Mouse (Mus musculus) heart, adult 2 months (tissue): ENCODE measurements around the gene Rp9. TPM values are rescaled to one million over a fixed set of nuclear protein-coding genes. Genes with fewer than 3 reads are reported as not detected.

Experiments
- DNase-seq, 2 experiments: peaks; one replicate each; pipeline ENCODE4 v3.0.0; 2021
- H3K27ac ChIP-seq: fragments of 200-600 bp; 2 replicates; pipeline ENCODE4 v1.8.1; 2022
- H3K27me3 ChIP-seq: fragments of 200-500 bp; 2 replicates; pipeline ENCODE4 v1.6.1; 2012; ENCODE audit warnings: mild to moderate bottlenecking, low read length, inconsistent platforms, mixed read lengths; ENCODE audit not compliant: control insufficient read depth, insufficient read depth
- H3K36me3 ChIP-seq: fragments of 200-500 bp; 2 replicates; pipeline ENCODE4 v1.6.1; 2012; ENCODE audit warnings: low read length, inconsistent platforms; ENCODE audit not compliant: control insufficient read depth, insufficient read depth
- H3K4me1 ChIP-seq: fragments of 200-500 bp; 2 replicates; pipeline ENCODE4 v1.6.1; 2011; ENCODE audit warnings: low read length; ENCODE audit not compliant: control insufficient read depth, insufficient read depth
- H3K4me3 ChIP-seq: fragments of 200-600 bp; 2 replicates; pipeline ENCODE4 v1.8.1; 2022
- H3K79me2 ChIP-seq: fragments of 200-500 bp; replicated peaks from 2 replicates; pipeline ENCODE4 v1.6.1; 2012; ENCODE audit warnings: mild to moderate bottlenecking, inconsistent platforms, low read length, moderate library complexity, mixed read lengths; ENCODE audit not compliant: control insufficient read depth, insufficient read depth
- H3K9ac ChIP-seq: fragments of 200-500 bp; 2 replicates; pipeline ENCODE4 v1.6.1; 2012; ENCODE audit warnings: low read depth, mild to moderate bottlenecking, control low read depth, inconsistent platforms, low read length, mixed read lengths
- CTCF ChIP-seq: fragments of 200-600 bp; IDR thresholded peaks from 2 replicates; pipeline ENCODE4 v1.8.1; 2022; ENCODE audit warnings: antibody characterized with exemption, mild to moderate bottlenecking, moderate library complexity
- EP300 ChIP-seq: fragments of 200-500 bp; IDR thresholded peaks from 2 replicates; pipeline ENCODE4 v1.6.1; 2011; ENCODE audit warnings: low read depth, low read length, control low read depth; ENCODE audit not compliant: insufficient read depth
- POLR2A ChIP-seq: fragments of 200-500 bp; IDR thresholded peaks from 2 replicates; pipeline ENCODE4 v1.6.1; 2011; ENCODE audit warnings: mild to moderate bottlenecking, low read depth, low read length, control low read depth; ENCODE audit not compliant: insufficient read depth
- WGBS: fragments of 180-500 bp; shearing (Covaris S2); methylation state at CpG from one replicate; pipeline ENCODE4 v1.1.7; 2018; 5-methylcytosine and 5-hydroxymethylcytosine counted together
- intact Hi-C: fragments of 180-260 bp; cut with DNase I; formaldehyde crosslinking; loops from one replicate; pipeline ENCODE4 v1.15.1; 2025
- polyA plus RNA-seq: library from polyadenylated mRNA; depleted of rRNA; stranded (reverse); fragments of >200 nt; gene quantifications from 2 replicates; pipeline ENCODE4 v1.2.3, GENCODE M21; 2012
- total RNA-seq, 2 experiments: library from RNA; stranded (reverse); gene quantifications; 2 replicates each; pipeline ENCODE4 v1.2.3; 2021

The Rp9 gene
- total and polyA plus RNA-seq, 3 experiments: 39.5 to 46.1 (median 42.6) TPM

DNA sequence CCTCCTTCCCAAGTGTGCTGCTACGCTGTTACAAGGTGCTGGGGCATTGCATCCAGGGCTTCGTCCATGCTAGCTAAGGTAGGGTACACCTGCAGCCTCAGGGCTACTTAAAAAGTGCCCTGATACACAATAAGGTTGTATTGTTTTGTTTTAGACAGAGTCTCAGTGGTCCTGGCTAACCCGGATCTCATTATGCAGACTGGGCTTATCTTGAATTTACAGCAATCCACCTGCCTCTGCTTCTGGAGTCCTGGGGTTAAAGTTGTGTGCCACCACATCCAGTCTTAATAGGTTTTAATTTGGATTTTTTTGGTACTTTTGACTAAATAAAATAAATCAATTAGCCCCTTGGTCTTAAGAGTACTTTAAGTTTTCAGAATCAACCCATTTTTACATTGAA, 49.7 kb downstream of the Rp9 start:
- Histone ChIP-seq H3K27me3 (no peaks in the 10 kb centered on the region), H3K36me3 (no peaks in the 10 kb centered on the region), H3K79me2 (no peaks in the 10 kb centered on the region), H3K4me3 (no peak overlapping the region), H3K27ac (no peak overlapping the region), H3K9ac (no peak overlapping the region), H3K4me1 (no peaks in the 10 kb centered on the region; the same call in 1 of the 2 replicates)
- DNase-seq: no peak
- 88% methylated on average over 3 of the region's 3 CpGs for WGBS
- intact Hi-C loops: loop anchor here (10.0 kb wide), 1 partner anchor 355 kb away; no protein-coding TSS in a partner anchor
- TF ChIP-seq EP300 (no peak), POLR2A (no peak), CTCF (no peak)

DNA sequence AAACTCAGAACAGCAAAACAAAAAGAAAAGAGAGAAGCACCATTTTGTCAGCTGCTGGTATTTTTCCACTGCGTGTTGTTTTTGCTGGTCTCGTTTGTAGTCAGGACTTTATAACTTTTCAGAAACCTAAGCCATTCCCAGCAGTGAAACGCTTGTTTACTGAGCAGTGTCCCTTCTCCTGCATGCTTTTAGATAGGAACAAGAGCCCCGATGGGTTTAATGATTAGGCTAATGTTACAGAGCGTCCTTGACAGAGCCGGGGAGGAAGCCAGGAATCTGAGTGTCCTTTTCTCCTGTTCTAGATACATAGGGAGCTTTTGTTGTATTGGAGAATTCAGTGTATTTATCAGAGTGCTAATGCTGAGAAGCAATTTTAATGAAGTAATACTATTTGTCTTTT, 52.0 kb downstream of the Rp9 start:
- Histone ChIP-seq H3K27me3 (no peaks in the 10 kb centered on the region), H3K4me1 (no peaks in the 10 kb centered on the region; the same call in 1 of the 2 replicates), H3K4me3 (no peak overlapping the region), H3K79me2 (no peaks in the 10 kb centered on the region), H3K27ac (no peak overlapping the region), H3K9ac (no peak overlapping the region), H3K36me3 (no peaks in the 10 kb centered on the region)
- DNase-seq: no peak
- no peak for TF ChIP-seq CTCF
- no peak for TF ChIP-seq EP300
- TF ChIP-seq POLR2A: no peak
- 48% methylated on average over 6 of the region's 6 CpGs for WGBS
- intact Hi-C loops: loop anchor here (10.0 kb wide), 1 partner anchor 353 kb away; no protein-coding TSS in a partner anchor

DNA sequence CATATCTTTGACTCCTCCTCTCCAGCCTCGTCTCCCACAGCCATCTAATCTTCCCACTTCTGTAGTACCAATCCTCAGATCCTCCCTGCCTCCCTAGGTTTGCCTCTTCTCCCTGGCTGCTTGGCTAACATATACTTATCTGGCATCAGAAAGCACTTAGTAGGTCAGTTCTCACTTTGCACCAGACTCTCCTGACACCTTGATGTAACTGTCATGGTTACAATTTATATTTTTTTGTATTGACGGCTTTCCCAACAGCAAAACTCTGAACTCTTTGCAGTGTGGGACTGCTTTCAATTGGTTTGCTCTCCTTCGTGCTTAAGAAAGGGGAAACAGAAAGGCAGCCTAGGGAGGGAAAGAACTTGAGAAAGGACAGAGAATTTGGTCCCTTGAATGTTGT, 53.4 kb downstream of the Rp9 start:
- no peak overlapping the region for H3K9ac ChIP-seq
- intact Hi-C loops: loop anchor here (10.0 kb wide), 1 partner anchor 351 kb away; no protein-coding TSS in a partner anchor
- 64% methylated on average over 3 of the region's 3 CpGs for WGBS

DNA sequence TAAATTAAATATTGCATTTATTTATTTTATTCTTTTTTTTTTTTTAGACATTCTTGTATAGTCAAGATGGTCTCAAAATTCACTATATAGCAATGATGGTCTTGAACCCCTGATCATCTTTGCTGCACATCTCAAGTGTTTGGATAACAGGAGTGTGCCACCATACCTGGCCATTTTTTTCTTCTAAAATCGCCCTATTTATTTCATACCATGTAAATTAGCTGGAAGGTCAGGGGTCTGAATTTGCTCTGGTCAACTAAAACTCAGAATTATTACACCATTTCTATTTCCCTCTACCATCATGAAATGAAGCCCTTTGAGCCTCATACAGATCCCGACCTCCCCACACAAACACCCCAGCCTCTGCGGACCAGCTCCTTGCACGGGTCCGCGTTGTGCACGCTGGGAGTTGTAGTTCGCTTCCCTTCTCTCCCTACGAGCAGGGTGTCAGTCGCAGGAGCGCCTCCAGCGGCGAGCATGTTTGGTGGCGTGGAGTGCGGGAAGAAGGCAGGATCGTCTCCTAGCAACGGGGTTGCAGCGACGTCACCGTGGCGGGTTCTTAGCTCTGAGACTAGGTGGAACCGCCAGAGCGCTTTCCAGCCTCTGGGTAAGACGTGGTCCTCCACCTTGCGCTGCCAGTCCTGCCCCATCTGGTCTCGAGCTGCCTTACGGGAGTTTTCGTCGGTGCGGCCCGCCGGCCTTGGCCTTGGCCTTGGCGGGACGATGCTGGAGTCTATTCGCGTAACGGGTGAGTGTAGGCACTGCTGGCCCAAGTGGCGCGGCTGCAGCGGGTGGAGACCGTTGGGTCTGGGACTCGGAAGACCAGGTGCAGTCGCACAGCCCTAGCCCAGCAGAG, 58.3 kb downstream of the Rp9 start, which contains the start of gene 9530077C05Rik:
Gene 9530077C05Rik (plus strand): TSS at position 512 of the 856 bp plus-strand sequence.
- 1% methylated on average over 43 of the region's 43 CpGs for WGBS
- no peaks in the 10 kb centered on the region for H3K36me3 ChIP-seq
- H3K79me2 ChIP-seq: no peaks in the 10 kb centered on the region
- no peaks in the 10 kb centered on the region for H3K4me1 ChIP-seq
- H3K27me3 ChIP-seq: no peaks in the 10 kb centered on the region
- peak; percentile 56; the same call in 1 of the 2 replicates for TF ChIP-seq EP300
- 0 out of 2 replicates have a peak, but pooled peaks have one; percentile 38 for TF ChIP-seq POLR2A
- peak; percentile 98 for TF ChIP-seq CTCF
- peak within 1 kb of the TSS; percentile 4; the same call in 1 of the 2 replicates for H3K27ac ChIP-seq
- peak; percentile 96 to 97 for DNase-seq
- peak within 1 kb of the TSS; percentile 62 for H3K9ac ChIP-seq
- intact Hi-C loops: loop anchor here (2.0 to 10.0 kb wide), 5 partner anchors 22 to 346 kb away; partner anchors contain the start of genes Anln and Bbs9
- H3K4me3 ChIP-seq: peak within 1 kb of the TSS; percentile 62

More for the DNA sequence above, 53.4 kb downstream of the Rp9 start:
- Histone ChIP-seq H3K79me2 (no peaks in the 10 kb centered on the region), H3K27ac (no peak overlapping the region), H3K4me3 (no peak overlapping the region), H3K4me1 (no peaks in the 10 kb centered on the region; the same call in 1 of the 2 replicates), H3K36me3 (no peaks in the 10 kb centered on the region), H3K27me3 (no peaks in the 10 kb centered on the region)
- no peak for DNase-seq
- TF ChIP-seq CTCF: no peak
- TF ChIP-seq POLR2A: no peak
- no peak for TF ChIP-seq EP300

DNA sequence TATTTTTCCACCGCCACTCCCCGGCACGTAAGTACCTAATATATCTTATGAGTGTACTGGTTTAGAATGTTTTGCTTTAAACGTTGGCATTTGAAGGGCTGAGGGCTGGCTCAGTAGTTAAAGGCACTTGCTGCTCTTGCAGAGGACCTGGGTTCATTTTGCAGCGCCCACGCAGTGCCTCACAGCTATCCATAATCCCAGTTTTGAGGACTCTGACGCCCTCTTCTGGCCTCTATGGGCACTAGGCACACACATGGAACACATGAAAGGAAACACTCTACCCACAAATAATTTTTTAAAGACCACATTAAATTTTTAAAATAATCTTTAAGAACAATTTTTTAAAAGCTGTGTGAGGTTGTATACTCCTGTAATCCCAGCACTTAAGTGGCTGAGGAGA, 60.0 kb downstream of the Rp9 start:
- Histone ChIP-seq H3K27me3 (no peaks in the 10 kb centered on the region), H3K36me3 (no peaks in the 10 kb centered on the region), H3K4me3 (no peak overlapping the region), H3K79me2 (no peaks in the 10 kb centered on the region), H3K9ac (no peak overlapping the region), H3K27ac (no peak overlapping the region), H3K4me1 (no peaks in the 10 kb centered on the region)
- no peak for DNase-seq
- TF ChIP-seq POLR2A (no peak), EP300 (no peak), CTCF (0 out of 2 replicates have a peak, but pooled peaks have one; percentile 15)
- 80% methylated on average over 7 of the region's 7 CpGs for WGBS
- intact Hi-C loops: loop anchor here (5.0 kb wide), 1 partner anchor 252 kb away; the partner anchor contains the start of gene Pigyl
